Mouse (Mus musculus): Measurements from ENCODE around the gene Gm30302. TPM values are rescaled to one million over a fixed set of nuclear protein-coding genes. Genes with fewer than 3 reads are reported as not detected.
"Not testable (repeated sequence)": the region's sequence is repeated elsewhere in the genome, so short reads cannot be mapped to it uniquely, and the experiment has no call there.

The Gm30302 gene
- polyA plus RNA-seq, 1 experiment from 2014 or later: not detected

DNA sequence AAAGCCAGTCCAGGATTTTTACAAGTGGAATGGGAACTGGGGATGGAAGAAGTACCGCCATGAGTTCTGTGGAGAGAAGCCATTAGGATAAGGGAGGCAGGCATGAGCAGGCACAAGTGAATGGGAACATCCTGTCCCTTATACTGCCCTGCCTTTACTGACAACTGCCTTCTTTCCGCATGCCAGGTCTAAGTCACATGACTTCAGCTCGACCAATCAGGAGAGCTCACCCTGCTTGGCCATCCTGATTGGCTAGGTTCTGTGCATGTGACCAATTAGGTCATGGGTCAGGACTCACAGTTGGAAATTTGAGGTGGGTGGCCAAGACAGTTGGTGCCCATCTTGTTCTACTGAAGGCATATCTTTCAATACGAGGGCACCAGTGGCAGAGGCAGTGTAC, 15.6 kb upstream of the Gm30302 start:
- 90% methylated on average over 4 of the region's 4 CpGs for WGBS
- no peak for ATAC-seq
- Histone ChIP-seq H3K9me3 (replicated peaks; ENCODE audit: control insufficient read depth, low read length, poor library complexity, severe bottlenecking) (peaks cover 6% of the 10 kb centered on the region; the same call in 1 of the 2 replicates), H3K27me3 (ENCODE audit: control insufficient read depth, insufficient read depth, low read depth, low read length) (no peaks in the 10 kb centered on the region), H3K4me2 (ENCODE audit: low read length) (no peak overlapping the region), H3K9ac (ENCODE audit: low read depth, low read length) (no peak overlapping the region), H3K36me3 (ENCODE audit: control insufficient read depth, insufficient read depth, low read length) (no peaks in the 10 kb centered on the region), H3K4me1 (ENCODE audit: control insufficient read depth, insufficient read depth, low read length) (no peaks in the 10 kb centered on the region), H3K4me3 (ENCODE audit: low read depth, low read length) (no peak overlapping the region), H3K27ac (ENCODE audit: low read length) (no peak overlapping the region)

DNA sequence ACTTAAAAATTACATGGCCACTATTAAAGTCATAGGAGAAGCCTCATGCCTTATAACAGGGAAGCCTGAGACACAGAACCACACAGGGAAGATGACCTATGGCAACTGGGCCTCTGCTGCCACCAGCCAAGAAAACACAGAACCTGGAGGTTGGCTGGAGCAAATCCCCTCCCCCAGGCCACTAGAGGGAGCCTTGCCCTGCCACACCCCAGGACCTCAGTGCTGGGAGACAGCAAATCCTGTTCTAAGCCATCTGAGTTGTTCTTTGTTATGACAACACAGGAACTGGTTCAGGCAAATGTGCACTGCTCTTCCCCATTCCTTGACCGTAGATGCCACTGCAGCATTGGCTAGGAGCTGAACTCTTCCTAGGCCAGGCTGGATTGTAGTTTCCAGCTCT, 8.3 kb upstream of the Gm30302 start:
- WGBS: 72% methylated on average over 1 of the region's 1 CpGs
- no peak for ATAC-seq
- no peaks in the 10 kb centered on the region for H3K27me3 ChIP-seq (ENCODE audit: control insufficient read depth, insufficient read depth, low read depth, low read length)
- no peak overlapping the region for H3K4me2 ChIP-seq (ENCODE audit: low read length)
- no peaks in the 10 kb centered on the region for H3K9me3 ChIP-seq (replicated peaks; ENCODE audit: control insufficient read depth, low read length, poor library complexity, severe bottlenecking)
- no peak overlapping the region for H3K27ac ChIP-seq (ENCODE audit: low read length)
- no peaks in the 10 kb centered on the region for H3K4me1 ChIP-seq (ENCODE audit: control insufficient read depth, insufficient read depth, low read length)
- H3K36me3 ChIP-seq (ENCODE audit: control insufficient read depth, insufficient read depth, low read length): no peaks in the 10 kb centered on the region
- H3K4me3 ChIP-seq (ENCODE audit: low read depth, low read length): no peak overlapping the region
- H3K9ac ChIP-seq (ENCODE audit: low read depth, low read length): no peak overlapping the region

DNA sequence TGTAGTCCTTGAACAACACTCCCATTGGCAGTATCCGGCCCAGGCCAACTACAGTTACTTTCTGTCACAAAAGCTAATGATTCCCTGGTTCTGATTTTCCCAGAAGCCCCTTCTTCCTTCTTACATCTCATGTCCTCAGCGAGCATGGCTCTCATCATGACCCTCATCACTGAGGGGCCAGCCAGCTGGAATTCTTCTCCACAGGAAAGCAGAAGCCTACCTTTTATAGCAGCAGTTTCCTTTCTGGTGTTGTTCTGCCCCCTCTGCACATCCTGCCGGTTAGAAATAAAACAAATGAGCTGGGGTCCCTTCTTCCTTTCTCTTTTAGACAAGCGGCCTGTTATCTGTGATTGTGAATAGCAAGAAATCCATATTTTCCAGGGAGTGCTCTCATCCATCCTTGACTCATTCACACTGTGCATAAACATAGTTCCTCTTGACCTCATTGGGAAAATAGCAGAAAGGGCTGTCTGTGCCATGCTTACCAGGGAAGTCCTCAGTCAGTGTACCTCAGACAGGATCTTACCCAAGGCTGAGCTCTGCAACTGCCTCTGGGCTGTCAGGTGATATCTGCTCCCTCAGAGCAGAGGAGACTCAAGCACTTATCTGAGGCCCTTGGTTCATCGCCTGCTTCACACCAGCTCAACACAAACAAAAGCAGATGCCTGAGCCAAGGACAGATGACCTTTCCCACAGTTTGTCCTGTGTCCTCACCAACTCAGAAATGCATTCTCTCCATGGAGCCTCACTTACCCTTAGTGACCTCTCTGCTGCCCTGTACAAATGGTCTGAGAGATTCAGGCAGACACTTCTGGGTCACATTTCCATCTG, 10.0 kb downstream of the Gm30302 start:
- WGBS: 71% methylated on average over 5 of the region's 5 CpGs
- Histone ChIP-seq H3K4me3 (ENCODE audit: low read depth, low read length) (no peak overlapping the region), H3K27me3 (ENCODE audit: control insufficient read depth, insufficient read depth, low read depth, low read length) (no peaks in the 10 kb centered on the region), H3K9me3 (replicated peaks; ENCODE audit: control insufficient read depth, low read length, poor library complexity, severe bottlenecking) (no peaks in the 10 kb centered on the region), H3K36me3 (ENCODE audit: control insufficient read depth, insufficient read depth, low read length) (no peaks in the 10 kb centered on the region), H3K9ac (ENCODE audit: low read depth, low read length) (no peak overlapping the region), H3K27ac (ENCODE audit: low read length) (no peak overlapping the region), H3K4me1 (ENCODE audit: control insufficient read depth, insufficient read depth, low read length) (no peaks in the 10 kb centered on the region), H3K4me2 (ENCODE audit: low read length) (no peak overlapping the region)
- ATAC-seq: no peak

DNA sequence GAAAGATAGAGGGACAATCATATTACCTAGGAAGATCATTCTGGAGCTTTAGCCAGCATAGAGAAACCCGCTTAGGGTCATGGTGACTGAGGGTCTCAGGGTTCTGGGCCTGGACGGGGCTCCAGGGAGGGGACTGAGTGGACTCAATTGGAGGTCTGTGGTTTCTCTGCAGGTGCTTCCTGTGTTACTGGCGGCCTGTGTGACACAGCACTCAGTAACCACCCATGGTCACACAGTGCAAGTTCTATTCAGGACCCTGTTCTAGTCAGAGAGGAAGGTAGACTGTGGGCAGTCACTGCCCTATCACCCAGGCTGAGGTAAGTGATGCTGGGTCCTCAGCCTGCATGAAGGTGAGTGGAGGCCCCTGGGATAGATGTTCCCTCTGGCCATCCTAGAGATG, 14.9 kb downstream of the Gm30302 start:
- H3K36me3 ChIP-seq (ENCODE audit: control insufficient read depth, insufficient read depth, low read length): no peaks in the 10 kb centered on the region
- H3K4me1 ChIP-seq (ENCODE audit: control insufficient read depth, insufficient read depth, low read length): no peaks in the 10 kb centered on the region
- H3K4me2 ChIP-seq (ENCODE audit: low read length): no peak overlapping the region
- H3K27me3 ChIP-seq (ENCODE audit: control insufficient read depth, insufficient read depth, low read depth, low read length): no peaks in the 10 kb centered on the region
- no peaks in the 10 kb centered on the region for H3K9me3 ChIP-seq (replicated peaks; ENCODE audit: control insufficient read depth, low read length, poor library complexity, severe bottlenecking)
- no peak overlapping the region for H3K9ac ChIP-seq (ENCODE audit: low read depth, low read length)
- 88% methylated on average over 3 of the region's 3 CpGs for WGBS
- no peak for ATAC-seq
- H3K27ac ChIP-seq (ENCODE audit: low read length): no peak overlapping the region
- H3K4me3 ChIP-seq (ENCODE audit: low read depth, low read length): no peak overlapping the region

DNA sequence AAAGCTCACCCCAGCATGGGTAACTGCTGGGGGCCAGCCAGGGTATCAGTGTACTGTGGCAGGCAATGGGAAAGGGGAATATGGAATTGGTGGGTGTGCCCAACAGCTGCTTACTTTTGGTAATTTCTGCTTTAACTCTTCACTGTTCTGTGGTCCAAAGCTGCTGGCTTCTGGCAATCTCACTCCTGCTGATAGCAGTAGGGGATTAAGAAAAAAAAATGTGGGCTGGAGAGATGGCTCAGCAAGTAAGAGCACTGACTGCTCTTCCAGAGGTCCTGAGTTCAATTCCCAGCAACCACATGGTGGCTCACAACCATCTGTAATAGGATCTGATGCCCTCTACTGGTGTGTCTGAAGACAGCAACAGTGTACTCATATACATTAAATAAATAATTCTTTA, 27.3 kb downstream of the Gm30302 start:
- H3K9me3 ChIP-seq (replicated peaks; ENCODE audit: control insufficient read depth, low read length, poor library complexity, severe bottlenecking); H3K4me1 ChIP-seq (ENCODE audit: control insufficient read depth, insufficient read depth, low read length); H3K27ac ChIP-seq (ENCODE audit: low read length); H3K4me3 ChIP-seq (ENCODE audit: low read depth, low read length); H3K36me3 ChIP-seq (ENCODE audit: control insufficient read depth, insufficient read depth, low read length); H3K4me2 ChIP-seq (ENCODE audit: low read length); H3K27me3 ChIP-seq (ENCODE audit: control insufficient read depth, insufficient read depth, low read depth, low read length); ATAC-seq; H3K9ac ChIP-seq (ENCODE audit: low read depth, low read length): not testable (repeated sequence)

DNA sequence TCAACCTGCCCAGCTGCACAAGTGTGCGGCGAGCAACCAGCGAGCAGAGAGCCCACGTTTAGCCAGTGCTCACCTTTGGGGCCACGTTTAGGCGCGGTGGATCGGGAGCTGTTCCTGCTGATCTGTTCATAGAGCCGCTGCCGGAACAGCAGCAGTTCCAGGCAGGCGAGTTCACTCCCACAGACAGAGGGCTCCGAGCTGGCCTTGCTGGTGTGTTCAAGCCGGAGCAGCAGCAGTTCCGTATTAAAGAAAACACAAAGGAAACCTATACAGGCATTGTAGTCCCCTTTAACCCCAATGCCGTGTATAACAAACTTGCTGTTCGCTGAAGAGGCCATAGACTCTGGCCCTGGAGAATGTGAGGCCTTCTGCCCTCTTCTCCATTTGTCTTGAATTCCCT, 29.7 kb downstream of the Gm30302 start:
- Histone ChIP-seq H3K36me3 (ENCODE audit: control insufficient read depth, insufficient read depth, low read length) (no peaks in the 10 kb centered on the region), H3K4me2 (ENCODE audit: low read length) (no peak overlapping the region), H3K27me3 (ENCODE audit: control insufficient read depth, insufficient read depth, low read depth, low read length) (no peaks in the 10 kb centered on the region), H3K4me1 (ENCODE audit: control insufficient read depth, insufficient read depth, low read length) (no peaks in the 10 kb centered on the region), H3K27ac (ENCODE audit: low read length) (no peak overlapping the region), H3K4me3 (ENCODE audit: low read depth, low read length) (no peak overlapping the region), H3K9me3 (replicated peaks; ENCODE audit: control insufficient read depth, low read length, poor library complexity, severe bottlenecking) (no peaks in the 10 kb centered on the region), H3K9ac (ENCODE audit: low read depth, low read length) (no peak overlapping the region)
- no peak for ATAC-seq
- 77% methylated on average over 16 of the region's 16 CpGs for WGBS

DNA sequence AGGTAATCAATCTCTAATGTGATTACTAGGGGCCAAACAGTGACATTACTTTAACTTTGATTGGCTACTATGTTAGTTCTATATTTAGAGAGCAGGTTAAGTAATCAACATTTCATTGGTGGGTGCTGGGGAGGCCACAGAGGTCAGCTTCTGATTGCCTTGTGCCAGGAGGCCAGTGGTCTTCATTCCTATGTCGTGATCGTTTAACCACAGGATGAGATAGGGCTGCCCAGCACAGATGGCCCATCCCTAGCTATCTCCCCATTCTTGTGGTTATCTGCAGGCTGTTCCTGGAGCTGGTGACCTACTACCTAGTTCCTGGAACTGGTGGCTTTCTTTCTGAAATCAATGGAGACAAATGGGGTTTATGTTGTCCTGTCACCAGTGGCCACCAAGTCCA, 30.8 kb downstream of the Gm30302 start:
- no peak overlapping the region for H3K9ac ChIP-seq (ENCODE audit: low read depth, low read length)
- H3K9me3 ChIP-seq (replicated peaks; ENCODE audit: control insufficient read depth, low read length, poor library complexity, severe bottlenecking): no peaks in the 10 kb centered on the region
- no peaks in the 10 kb centered on the region for H3K4me1 ChIP-seq (ENCODE audit: control insufficient read depth, insufficient read depth, low read length)
- H3K27ac ChIP-seq (ENCODE audit: low read length): no peak overlapping the region
- no peaks in the 10 kb centered on the region for H3K36me3 ChIP-seq (ENCODE audit: control insufficient read depth, insufficient read depth, low read length)
- WGBS: 98% methylated on average over 2 of the region's 2 CpGs
- no peaks in the 10 kb centered on the region for H3K27me3 ChIP-seq (ENCODE audit: control insufficient read depth, insufficient read depth, low read depth, low read length)
- no peak overlapping the region for H3K4me3 ChIP-seq (ENCODE audit: low read depth, low read length)
- no peak for ATAC-seq
- no peak overlapping the region for H3K4me2 ChIP-seq (ENCODE audit: low read length)

DNA sequence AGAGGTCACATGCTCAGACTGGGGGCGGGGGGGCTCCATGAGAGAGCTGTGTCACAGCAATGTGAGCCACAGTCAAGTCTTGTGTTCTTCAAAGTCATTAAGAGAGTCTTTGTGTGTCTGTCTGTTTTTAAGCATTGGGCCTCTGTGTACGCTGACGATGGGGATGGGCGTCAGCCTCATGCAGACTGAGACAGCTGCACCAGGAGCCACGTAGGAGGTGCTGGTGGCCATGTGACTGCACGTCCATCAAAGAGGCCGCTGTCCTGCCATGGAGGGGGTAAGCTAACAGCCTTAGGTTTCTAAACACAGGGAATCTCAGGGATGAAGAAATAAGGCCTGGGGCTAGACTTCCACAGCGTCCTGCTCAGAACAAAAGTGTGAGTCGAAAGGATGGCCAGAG, 32.5 kb downstream of the Gm30302 start:
- H3K27me3 ChIP-seq (ENCODE audit: control insufficient read depth, insufficient read depth, low read depth, low read length): no peaks in the 10 kb centered on the region
- no peak overlapping the region for H3K4me2 ChIP-seq (ENCODE audit: low read length)
- H3K36me3 ChIP-seq (ENCODE audit: control insufficient read depth, insufficient read depth, low read length): no peaks in the 10 kb centered on the region
- no peaks in the 10 kb centered on the region for H3K4me1 ChIP-seq (ENCODE audit: control insufficient read depth, insufficient read depth, low read length)
- no peak overlapping the region for H3K9ac ChIP-seq (ENCODE audit: low read depth, low read length)
- WGBS: 61% methylated on average over 9 of the region's 9 CpGs
- H3K27ac ChIP-seq (ENCODE audit: low read length): no peak overlapping the region
- no peaks in the 10 kb centered on the region for H3K9me3 ChIP-seq (replicated peaks; ENCODE audit: control insufficient read depth, low read length, poor library complexity, severe bottlenecking)
- no peak overlapping the region for H3K4me3 ChIP-seq (ENCODE audit: low read depth, low read length)
- no peak for ATAC-seq

DNA sequence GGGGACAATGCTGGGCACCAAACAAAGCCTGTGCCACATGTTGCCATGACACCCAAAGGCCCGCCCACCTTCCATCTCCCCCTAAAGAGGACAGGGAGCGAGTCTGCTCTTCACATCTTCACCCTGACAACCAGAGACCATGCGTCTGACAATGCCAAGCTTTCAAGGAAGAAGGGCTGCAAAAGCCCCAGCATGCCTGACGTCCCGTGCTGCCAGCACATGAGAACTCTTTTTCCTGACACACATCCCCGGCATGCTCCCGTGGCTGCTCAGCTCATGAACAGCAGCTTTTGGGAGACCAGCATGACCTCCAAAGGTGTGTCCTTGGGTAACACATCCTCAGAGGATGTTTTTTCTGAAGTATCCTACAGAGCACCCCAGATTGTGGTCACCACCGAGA, 33.5 kb downstream of the Gm30302 start:
- Histone ChIP-seq H3K27ac (ENCODE audit: low read length) (no peak overlapping the region), H3K9me3 (replicated peaks; ENCODE audit: control insufficient read depth, low read length, poor library complexity, severe bottlenecking) (no peaks in the 10 kb centered on the region), H3K9ac (ENCODE audit: low read depth, low read length) (no peak overlapping the region), H3K4me3 (ENCODE audit: low read depth, low read length) (no peak overlapping the region), H3K27me3 (ENCODE audit: control insufficient read depth, insufficient read depth, low read depth, low read length) (no peaks in the 10 kb centered on the region), H3K4me2 (ENCODE audit: low read length) (no peak overlapping the region), H3K4me1 (ENCODE audit: control insufficient read depth, insufficient read depth, low read length) (no peaks in the 10 kb centered on the region), H3K36me3 (ENCODE audit: control insufficient read depth, insufficient read depth, low read length) (no peaks in the 10 kb centered on the region)
- 80% methylated on average over 8 of the region's 8 CpGs for WGBS
- ATAC-seq: no peak

Measured in midbrain, embryonic 16.5 days (tissue).